Mouse (Mus musculus): ENCODE results near the gene Cpox. TPM values are rescaled to one million over a fixed set of nuclear protein-coding genes. Genes with fewer than 3 reads are reported as not detected.
"Not testable (repeated sequence)": the region's sequence is repeated elsewhere in the genome, so short reads cannot be mapped to it uniquely, and the experiment has no call there.

Gene Cpox
- polyA plus RNA-seq, 1 experiment from 2014 or later, result 32.0 TPM

GRCm38 (mm10) chr16:58649979-58650378 lies 20.1 kb upstream of the Cpox start:
- Histone ChIP-seq H3K4me2 (no peak overlapping the region), H3K9ac (no peak overlapping the region), H3K4me1 (replicated peaks) (no peaks in the 10 kb centered on the region), H3K4me3 (no peak overlapping the region), H3K9me3 (replicated peaks) (no peaks in the 10 kb centered on the region), H3K27me3 (no peaks in the 10 kb centered on the region), H3K27ac (no peak overlapping the region), H3K36me3 (no peaks in the 10 kb centered on the region)
- 90% methylated on average over 10 of the region's 10 CpGs for WGBS
- no peak for ATAC-seq (replicated peaks; ENCODE audit: insufficient number of reproducible peaks, insufficient read depth, low FRiP score, low read depth)

DNA sequence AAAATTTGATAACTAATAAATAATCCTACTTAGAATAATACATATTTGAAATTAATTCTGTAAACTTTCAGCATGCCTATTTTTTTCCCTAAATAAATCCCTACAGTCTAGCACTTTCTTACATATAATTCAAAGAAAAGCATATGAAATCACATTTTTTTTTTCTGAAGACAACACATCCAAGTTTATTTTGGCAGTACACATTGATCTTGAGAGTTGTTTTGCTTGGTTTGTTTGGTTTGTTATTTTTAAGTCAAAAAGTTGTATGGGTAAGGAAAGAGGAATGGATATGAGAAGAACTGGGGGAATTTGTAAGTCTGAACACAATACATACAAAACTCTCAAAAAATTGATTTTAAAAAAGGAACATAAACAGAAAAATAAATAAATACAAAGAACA lies 14.3 kb upstream of the Cpox start:
- no peak overlapping the region for H3K4me3 ChIP-seq
- no peak overlapping the region for H3K27ac ChIP-seq

GRCm38 (mm10) chr16:58656526-58656925 lies 13.6 kb upstream of the Cpox start:
- 72% methylated on average over 4 of the region's 4 CpGs for WGBS
- ATAC-seq (replicated peaks; ENCODE audit: insufficient number of reproducible peaks, insufficient read depth, low FRiP score, low read depth), result no peak
- H3K4me2 ChIP-seq, result no peak overlapping the region
- H3K36me3 ChIP-seq, result no peaks in the 10 kb centered on the region
- no peak overlapping the region for H3K27ac ChIP-seq
- no peaks in the 10 kb centered on the region for H3K27me3 ChIP-seq
- H3K9me3 ChIP-seq (replicated peaks), result no peaks in the 10 kb centered on the region
- H3K4me1 ChIP-seq (replicated peaks), result no peaks in the 10 kb centered on the region
- H3K4me3 ChIP-seq, result no peak overlapping the region
- no peak overlapping the region for H3K9ac ChIP-seq

More for the DNA sequence above, 14.3 kb upstream of the Cpox start:
- H3K9ac ChIP-seq, result no peak overlapping the region
- no peak for ATAC-seq (replicated peaks; ENCODE audit: insufficient number of reproducible peaks, insufficient read depth, low FRiP score, low read depth)
- no peaks in the 10 kb centered on the region for H3K4me1 ChIP-seq (replicated peaks)
- no peaks in the 10 kb centered on the region for H3K27me3 ChIP-seq
- no peaks in the 10 kb centered on the region for H3K36me3 ChIP-seq
- H3K9me3 ChIP-seq (replicated peaks), result no peaks in the 10 kb centered on the region
- no peak overlapping the region for H3K4me2 ChIP-seq

DNA sequence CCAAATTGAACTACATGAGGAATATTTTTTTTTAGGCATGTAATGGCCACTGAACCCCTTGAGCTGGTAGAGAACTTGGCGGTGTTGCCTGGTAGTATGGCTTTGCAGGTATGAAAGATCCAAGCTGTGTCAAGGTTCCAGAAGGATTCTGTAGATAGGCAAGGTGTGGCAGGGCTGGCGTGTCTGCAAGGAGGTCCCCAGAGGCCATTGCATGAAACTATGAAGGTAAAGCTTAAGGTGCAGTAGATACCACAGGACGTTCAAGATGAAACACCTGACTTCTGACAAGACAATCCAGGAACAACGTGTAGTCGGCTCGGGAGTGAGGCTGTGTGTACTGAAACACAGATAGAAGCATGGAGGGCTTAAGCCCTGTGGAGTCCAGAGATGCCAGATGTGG lies 11.4 kb upstream of the Cpox start:
- WGBS, result 81% methylated on average over 6 of the region's 6 CpGs
- no peaks in the 10 kb centered on the region for H3K27me3 ChIP-seq
- no peak overlapping the region for H3K9ac ChIP-seq
- no peak for ATAC-seq (replicated peaks; ENCODE audit: insufficient number of reproducible peaks, insufficient read depth, low FRiP score, low read depth)
- H3K36me3 ChIP-seq, result no peaks in the 10 kb centered on the region
- H3K4me1 ChIP-seq (replicated peaks), result no peaks in the 10 kb centered on the region
- no peak overlapping the region for H3K27ac ChIP-seq
- no peak overlapping the region for H3K4me3 ChIP-seq
- no peak overlapping the region for H3K4me2 ChIP-seq
- no peaks in the 10 kb centered on the region for H3K9me3 ChIP-seq (replicated peaks)

DNA sequence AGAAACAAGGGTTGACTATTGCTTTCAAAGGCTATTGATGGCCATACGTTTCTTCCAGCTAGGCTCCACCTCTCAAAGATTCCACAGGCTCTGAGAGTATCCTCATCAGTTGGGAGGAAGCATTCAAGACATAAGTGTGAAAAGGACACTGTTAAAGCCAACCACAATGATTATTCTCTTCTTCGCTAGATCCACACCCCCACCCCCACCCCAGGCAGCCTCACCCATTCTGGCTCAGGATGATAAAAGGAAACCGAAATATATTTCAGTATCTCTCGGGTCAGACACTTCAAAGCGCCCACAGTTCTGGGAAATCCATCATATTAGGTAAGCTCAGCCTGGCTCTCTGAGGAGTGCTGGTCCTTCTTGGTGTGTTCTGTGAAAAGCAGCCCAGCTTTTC lies 8.3 kb upstream of the Cpox start:
- Histone ChIP-seq H3K4me1 (replicated peaks) (no peaks in the 10 kb centered on the region), H3K9me3 (replicated peaks) (no peaks in the 10 kb centered on the region), H3K36me3 (no peaks in the 10 kb centered on the region), H3K4me2 (no peak overlapping the region), H3K27ac (no peak overlapping the region), H3K27me3 (no peaks in the 10 kb centered on the region), H3K9ac (no peak overlapping the region), H3K4me3 (no peak overlapping the region)
- ATAC-seq (replicated peaks; ENCODE audit: insufficient number of reproducible peaks, insufficient read depth, low FRiP score, low read depth), result no peak
- 56% methylated on average over 5 of the region's 5 CpGs for WGBS

DNA sequence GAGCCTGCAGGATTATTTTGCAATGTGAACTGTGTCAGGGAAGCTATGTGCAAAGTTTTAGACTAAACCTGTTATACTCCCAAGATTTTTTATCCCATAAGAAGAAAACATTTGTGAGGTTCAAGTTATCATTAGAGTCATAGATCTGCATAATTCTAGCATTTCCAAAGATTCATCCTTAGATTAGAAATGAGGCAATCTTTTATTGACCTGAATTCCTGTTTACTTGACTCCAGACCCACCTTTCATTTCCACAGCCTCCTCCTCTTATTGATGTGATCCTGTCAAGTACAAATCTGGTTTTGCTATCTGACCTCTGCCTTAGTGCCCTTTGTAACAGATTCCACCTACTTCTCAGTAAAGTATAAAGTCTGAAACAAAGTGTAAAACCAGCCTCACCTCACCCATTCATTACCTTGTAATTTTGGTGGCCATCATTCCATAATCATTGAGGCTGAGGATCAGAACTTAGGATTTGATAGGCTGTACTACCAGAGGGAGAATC lies 7.8 kb upstream of the Cpox start:
- Histone ChIP-seq H3K9me3 (replicated peaks) (no peaks in the 10 kb centered on the region), H3K27me3 (no peaks in the 10 kb centered on the region), H3K36me3 (no peaks in the 10 kb centered on the region), H3K4me1 (replicated peaks) (no peaks in the 10 kb centered on the region), H3K4me2 (no peak overlapping the region), H3K27ac (no peak overlapping the region), H3K9ac (no peak overlapping the region), H3K4me3 (no peak overlapping the region)
- no peak for ATAC-seq (replicated peaks; ENCODE audit: insufficient number of reproducible peaks, insufficient read depth, low FRiP score, low read depth)

GRCm38 (mm10) chr16:58663021-58663420 lies 7.1 kb upstream of the Cpox start:
- Histone ChIP-seq H3K4me3 (no peak overlapping the region), H3K27me3 (no peaks in the 10 kb centered on the region), H3K9me3 (replicated peaks) (no peaks in the 10 kb centered on the region), H3K4me2 (no peak overlapping the region), H3K36me3 (no peaks in the 10 kb centered on the region), H3K4me1 (replicated peaks) (no peaks in the 10 kb centered on the region), H3K9ac (no peak overlapping the region), H3K27ac (no peak overlapping the region)
- 62% methylated on average over 5 of the region's 5 CpGs for WGBS
- ATAC-seq (replicated peaks; ENCODE audit: insufficient number of reproducible peaks, insufficient read depth, low FRiP score, low read depth), result no peak

DNA sequence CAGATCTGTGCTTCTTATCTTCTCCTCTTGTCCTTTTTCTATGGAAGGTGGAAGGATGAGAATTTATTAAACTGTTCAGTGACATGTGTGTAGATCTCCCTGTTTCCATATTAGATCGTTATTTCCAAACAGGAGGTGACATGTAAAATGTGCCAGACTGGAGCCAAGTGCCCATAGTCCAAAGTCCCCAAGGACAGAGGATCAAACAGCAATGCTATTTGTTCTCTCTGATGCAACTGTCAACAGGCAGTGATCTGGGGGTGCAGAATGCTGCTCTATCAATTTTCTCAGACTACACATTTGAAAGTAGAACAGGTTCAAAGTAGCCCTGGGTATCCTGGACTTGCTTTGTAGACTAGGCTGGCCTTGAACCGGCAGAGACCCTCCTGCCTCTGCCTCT lies 6.3 kb upstream of the Cpox start:
- Histone ChIP-seq H3K9me3 (replicated peaks) (no peaks in the 10 kb centered on the region), H3K27me3 (no peaks in the 10 kb centered on the region), H3K4me3 (no peak overlapping the region), H3K27ac (no peak overlapping the region), H3K4me1 (replicated peaks) (peaks cover 5% of the 10 kb centered on the region; the same call in 1 of the 2 replicates), H3K36me3 (no peaks in the 10 kb centered on the region), H3K4me2 (no peak overlapping the region), H3K9ac (no peak overlapping the region)
- ATAC-seq (replicated peaks; ENCODE audit: insufficient number of reproducible peaks, insufficient read depth, low FRiP score, low read depth), result no peak
- 86% methylated on average over 2 of the region's 2 CpGs for WGBS

GRCm38 (mm10) chr16:58665137-58665536 lies 5.0 kb upstream of the Cpox start:
- not testable (repeated sequence) for H3K36me3 ChIP-seq; H3K4me2 ChIP-seq; H3K27ac ChIP-seq; H3K27me3 ChIP-seq; H3K9ac ChIP-seq; H3K9me3 ChIP-seq (replicated peaks); ATAC-seq (replicated peaks; ENCODE audit: insufficient number of reproducible peaks, insufficient read depth, low FRiP score, low read depth); H3K4me3 ChIP-seq
- peaks cover 16% of the 10 kb centered on the region for H3K4me1 ChIP-seq (replicated peaks)

DNA sequence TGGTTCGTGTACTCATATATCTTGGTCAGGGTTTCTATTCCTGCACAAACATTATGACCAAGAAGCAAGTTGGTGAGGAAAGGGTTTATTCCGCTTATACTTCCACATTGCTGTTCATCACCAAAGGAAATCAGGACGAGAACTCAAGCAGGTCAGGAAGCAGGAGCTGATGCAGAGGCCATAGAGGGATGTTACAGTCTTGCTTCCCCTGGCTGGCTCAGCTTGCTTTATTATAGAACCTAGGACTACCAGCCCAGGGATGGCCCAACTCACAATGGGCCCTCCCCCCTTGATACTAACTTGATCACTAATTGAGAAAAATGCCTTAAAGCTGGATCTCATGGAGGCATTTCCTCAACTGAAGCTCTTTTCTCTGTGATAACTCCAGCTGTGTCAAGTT lies 3.4 kb upstream of the Cpox start:
- H3K27ac ChIP-seq; ATAC-seq (replicated peaks; ENCODE audit: insufficient number of reproducible peaks, insufficient read depth, low FRiP score, low read depth); H3K36me3 ChIP-seq; H3K9ac ChIP-seq; H3K4me2 ChIP-seq; H3K9me3 ChIP-seq (replicated peaks); H3K4me3 ChIP-seq; H3K27me3 ChIP-seq: not testable (repeated sequence)
- 73% methylated on average over 3 of the region's 3 CpGs for WGBS
- H3K4me1 ChIP-seq (replicated peaks), result peaks cover 22% of the 10 kb centered on the region

GRCm38 (mm10) chr16:58668586-58668985 lies 1.5 kb upstream of the Cpox start:
- Histone ChIP-seq H3K4me2 (no peak overlapping the region), H3K36me3 (peaks cover 6% of the 10 kb centered on the region; the same call in 1 of the 2 replicates), H3K9me3 (replicated peaks) (no peaks in the 10 kb centered on the region), H3K9ac (no peak overlapping the region), H3K4me1 (replicated peaks) (peaks cover 22% of the 10 kb centered on the region), H3K27ac (peak overlapping the region; percentile 89), H3K27me3 (no peaks in the 10 kb centered on the region), H3K4me3 (no peak overlapping the region)
- 70% methylated on average over 3 of the region's 3 CpGs for WGBS
- no peak for ATAC-seq (replicated peaks; ENCODE audit: insufficient number of reproducible peaks, insufficient read depth, low FRiP score, low read depth)

- H3K9me3 ChIP-seq (replicated peaks), result no peaks in the 10 kb centered on the region
- peak overlapping the region; percentile 85 for H3K4me2 ChIP-seq
- H3K27me3 ChIP-seq, result no peaks in the 10 kb centered on the region
- H3K9ac ChIP-seq, result peak overlapping the region; percentile 78
- no peak for ATAC-seq (replicated peaks; ENCODE audit: insufficient number of reproducible peaks, insufficient read depth, low FRiP score, low read depth)
- 17% methylated on average over 5 of the region's 5 CpGs for WGBS
- peaks cover 13% of the 10 kb centered on the region for H3K36me3 ChIP-seq
- H3K27ac ChIP-seq, result peak overlapping the region; percentile 89
- peaks cover 22% of the 10 kb centered on the region for H3K4me1 ChIP-seq (replicated peaks)
- peak overlapping the region; percentile 77 for H3K4me3 ChIP-seq
Observed at GRCm38 (mm10) chr16:58669264-58669663, 828 bp upstream of the Cpox start.

All from heart, embryonic 15.5 days (tissue).